Mouse (Mus musculus) cortical plate, adult 2 months (tissue): ENCODE results near the gene S100a6. TPM values are rescaled to one million over a fixed set of nuclear protein-coding genes. Genes with fewer than 3 reads are reported as not detected.

ENCODE experiments used
- H3K27ac ChIP-seq: fragments of 200-500 bp; 2 replicates; pipeline ENCODE4 v1.5.1; 2012; ENCODE audit warnings: low read length, control low read depth, inconsistent platforms; ENCODE audit not compliant: insufficient read depth
- H3K4me1 ChIP-seq: fragments of 200-500 bp; 2 replicates; pipeline ENCODE4 v1.6.1; 2011; ENCODE audit warnings: low read length; ENCODE audit not compliant: control insufficient read depth, insufficient read depth
- H3K4me3 ChIP-seq: fragments of 200-500 bp; 2 replicates; pipeline ENCODE4 v1.5.1; 2011; ENCODE audit warnings: mild to moderate bottlenecking, low read length, control low read depth; ENCODE audit not compliant: insufficient read depth
- CTCF ChIP-seq: fragments of 200-500 bp; IDR thresholded peaks from 2 replicates; pipeline ENCODE4 v1.5.1; 2011; ENCODE audit warnings: mild to moderate bottlenecking, control low read depth, low read length; ENCODE audit not compliant: insufficient read depth; ENCODE audit errors: extremely low read depth
- POLR2A ChIP-seq: fragments of 200-500 bp; IDR thresholded peaks from 2 replicates; pipeline ENCODE4 v1.6.1; 2011; ENCODE audit warnings: mild to moderate bottlenecking, low read length, control low read depth; ENCODE audit not compliant: insufficient read depth; ENCODE audit errors: extremely low read depth
- polyA plus RNA-seq: library from polyadenylated mRNA; depleted of rRNA; stranded (reverse); fragments of >200 nt; gene quantifications from 2 replicates; pipeline ENCODE4 v1.2.3, GENCODE M21; 2012

S100a6 gene
- polyA plus RNA-seq, 1 experiment: 66.4 TPM

- Histone ChIP-seq H3K4me3 (no peak overlapping the region), H3K27ac (no peak overlapping the region), H3K4me1 (peaks cover 5% of the 10 kb centered on the region)
- no peak for TF ChIP-seq POLR2A
- no peak for TF ChIP-seq CTCF
Measured at GRCm38 (mm10) chr3:90607361-90607760, 5.3 kb upstream of the S100a6 start.

- Histone ChIP-seq H3K27ac (no peak within 1 kb of the TSS), H3K4me3 (no peak within 1 kb of the TSS)
Measured at GRCm38 (mm10) chr3:90608223-90608622, 4.5 kb upstream of the S100a6 start, which contains the start of gene S100a5. S100a5 (plus strand) TSS chr3:90608523.

GRCm38 (mm10) chr3:90609102-90609501 is 3.6 kb upstream of the S100a6 start:
- no peak overlapping the region for H3K4me3 ChIP-seq
- no peak for TF ChIP-seq CTCF
- no peak for TF ChIP-seq POLR2A
- peaks cover 5% of the 10 kb centered on the region for H3K4me1 ChIP-seq
- H3K27ac ChIP-seq: no peak overlapping the region

More at GRCm38 (mm10) chr3:90608223-90608622, 4.5 kb upstream of the S100a6 start, which contains the start of gene S100a5:
- TF ChIP-seq CTCF (no peak), POLR2A (no peak)
- peaks cover 5% of the 10 kb centered on the region for H3K4me1 ChIP-seq

GRCm38 (mm10) chr3:90611494-90611893 is 1.2 kb upstream of the S100a6 start:
- no peak for TF ChIP-seq POLR2A
- TF ChIP-seq CTCF: no peak

GRCm38 (mm10) chr3:90612061-90612460 is 621 bp upstream of the S100a6 start:
- TF ChIP-seq POLR2A (no peak), CTCF (no peak)
- no peak overlapping the region for H3K27ac ChIP-seq
- H3K4me1 ChIP-seq: peaks cover 1% of the 10 kb centered on the region; the same call in 1 of the 2 replicates
- H3K4me3 ChIP-seq: no peak overlapping the region

More at GRCm38 (mm10) chr3:90611494-90611893, 1.2 kb upstream of the S100a6 start:
- no peak overlapping the region for H3K27ac ChIP-seq
- H3K4me3 ChIP-seq: no peak overlapping the region
- peaks cover 1% of the 10 kb centered on the region; the same call in 1 of the 2 replicates for H3K4me1 ChIP-seq

GRCm38 (mm10) chr3:90613461-90614147 is 922 bp downstream of the S100a6 start:
- H3K27ac ChIP-seq: no peak overlapping the region

GRCm38 (mm10) chr3:90614148-90614530 is 1.5 kb downstream of the S100a6 start:
- no peak overlapping the region for H3K27ac ChIP-seq
- peaks cover 1% of the 10 kb centered on the region; the same call in 1 of the 2 replicates for H3K4me1 ChIP-seq
- no peak overlapping the region for H3K4me3 ChIP-seq
- no peak for TF ChIP-seq POLR2A
- no peak for TF ChIP-seq CTCF

More at GRCm38 (mm10) chr3:90613461-90614147, 922 bp downstream of the S100a6 start:
- H3K4me1 ChIP-seq: peaks cover 1% of the 10 kb centered on the region; the same call in 1 of the 2 replicates
- peak overlapping the region; percentile 30; the same call in 1 of the 2 replicates for H3K4me3 ChIP-seq
- TF ChIP-seq POLR2A (no peak), CTCF (no peak)

- H3K27ac ChIP-seq: no peak overlapping the region
- no peak overlapping the region for H3K4me3 ChIP-seq
- TF ChIP-seq POLR2A (no peak), CTCF (no peak)
- peaks cover 1% of the 10 kb centered on the region; the same call in 1 of the 2 replicates for H3K4me1 ChIP-seq
Measured at GRCm38 (mm10) chr3:90614611-90615251, 2.0 kb downstream of the S100a6 start.

- peak; percentile 81 for TF ChIP-seq CTCF
- no peak for TF ChIP-seq POLR2A
- H3K4me3 ChIP-seq: no peak overlapping the region
- peaks cover 1% of the 10 kb centered on the region; the same call in 1 of the 2 replicates for H3K4me1 ChIP-seq
- no peak overlapping the region for H3K27ac ChIP-seq
Measured at GRCm38 (mm10) chr3:90615415-90615814, 2.7 kb downstream of the S100a6 start.
